Mouse (Mus musculus): Measurements from ENCODE around the gene 4930522L14Rik.
"Not testable (repeated sequence)": the region's sequence is repeated elsewhere in the genome, so short reads cannot be mapped to it uniquely, and the experiment has no call there.

- not testable (repeated sequence) for TF ChIP-seq EP300, CTCF (IDR thresholded peaks at IDR 0.05; ENCODE audit: low read depth)
Measured at GRCm38 (mm10) chr5:109752073-109752780, 541 bp upstream of the 4930522L14Rik start.

Measured in liver, embryonic 14.5 days (tissue).